Mouse (Mus musculus): ENCODE data around the gene Hook2.

Hook2 gene

GRCm38 (mm10) chr8:85026670-85027515 lies 36.5 kb downstream of the Hook2 start, which contains the start of gene Trir:
Gene Trir (plus strand): TSS chr8:85026823.
- CTCF ChIA-PET = interaction anchor here (0.5 to 0.6 kb wide), 2 partner anchors 10 to 321 kb away, joined by 3 to 4 read pairs; partner anchors contain the start of gene Tnpo2

GRCm38 (mm10) chr8:85027516-85027855 lies 37.1 kb downstream of the Hook2 start:
- CTCF ChIA-PET = no interaction called here

- CTCF ChIA-PET = no interaction called here
Observed at GRCm38 (mm10) chr8:85027922-85028321, 37.5 kb downstream of the Hook2 start.

GRCm38 (mm10) chr8:85029271-85029670 lies 38.9 kb downstream of the Hook2 start:
- CTCF ChIA-PET = no interaction called here

GRCm38 (mm10) chr8:85032622-85033311 lies 42.4 kb downstream of the Hook2 start:
- CTCF ChIA-PET = no interaction called here

GRCm38 (mm10) chr8:85033867-85034266 lies 43.5 kb downstream of the Hook2 start:
- CTCF ChIA-PET = interaction anchor here (0.6 kb wide), 1 partner anchor 27 kb away, joined by 4 read pairs; no protein-coding TSS in a partner anchor

GRCm38 (mm10) chr8:85034764-85035163 lies 44.4 kb downstream of the Hook2 start:
- CTCF ChIA-PET = no interaction called here

GRCm38 (mm10) chr8:85035165-85035727 lies 44.8 kb downstream of the Hook2 start:
- CTCF ChIA-PET = interaction anchor here (0.5 kb wide), 1 partner anchor 1011 kb away, joined by 6 read pairs; no protein-coding TSS in a partner anchor

- CTCF ChIA-PET = interaction anchor here (0.5 to 1.8 kb wide), 2 partner anchors 61 to 1011 kb away, joined by 4 to 6 read pairs; no protein-coding TSS in a partner anchor
Observed at GRCm38 (mm10) chr8:85035728-85036310, 45.4 kb downstream of the Hook2 start.

- CTCF ChIA-PET = interaction anchor here (0.6 to 1.8 kb wide), 2 partner anchors 10 to 62 kb away, joined by 4 read pairs; partner anchors contain the start of gene Trir
Observed at GRCm38 (mm10) chr8:85036381-85036717, 45.9 kb downstream of the Hook2 start.

GRCm38 (mm10) chr8:85036718-85037365 lies 46.4 kb downstream of the Hook2 start, which contains the start of gene Tnpo2:
Gene Tnpo2 (plus strand): TSS chr8:85036915.
- CTCF ChIA-PET = interaction anchor here (0.6 to 1.8 kb wide), 4 partner anchors 10 to 64 kb away, joined by 3 to 12 read pairs (median 4); partner anchors contain the start of gene Trir

- CTCF ChIA-PET = interaction anchor here (0.6 to 1.8 kb wide), 3 partner anchors 16 to 64 kb away, joined by 3 to 12 read pairs (median 4); no protein-coding TSS in a partner anchor
Observed at GRCm38 (mm10) chr8:85037366-85037680, 46.9 kb downstream of the Hook2 start.

GRCm38 (mm10) chr8:85037681-85038531 lies 47.5 kb downstream of the Hook2 start:
- CTCF ChIA-PET = interaction anchor here (1.8 kb wide), 1 partner anchor 64 kb away, joined by 4 read pairs; no protein-coding TSS in a partner anchor

- CTCF ChIA-PET = no interaction called here
Observed at GRCm38 (mm10) chr8:85043619-85044018, 53.2 kb downstream of the Hook2 start.

All from spleen, embryonic (tissue).